Mouse (Mus musculus) megakaryocyte, embryonic 14.5 days (primary cell): ENCODE measurements around the gene Nodal. TPM values are rescaled to one million over a fixed set of nuclear protein-coding genes. Genes with fewer than 3 reads are reported as not detected.

Experiments used
- H3K27me3 ChIP-seq: replicated peaks from 2 replicates; pipeline ENCODE3; 2012; ENCODE audit warnings: inconsistent platforms
- H3K36me3 ChIP-seq: replicated peaks from 2 replicates; pipeline ENCODE3; 2012; ENCODE audit warnings: low read length, inconsistent platforms, mixed read lengths
- H3K4me1 ChIP-seq: 2 replicates; pipeline ENCODE4 v1.6.1; 2012; ENCODE audit warnings: inconsistent platforms
- H3K4me3 ChIP-seq: replicated peaks from 2 replicates; pipeline ENCODE3; 2012; ENCODE audit warnings: moderate library complexity, mild to moderate bottlenecking, inconsistent platforms
- H3K9me3 ChIP-seq: 2 replicates; pipeline ENCODE4 v1.6.1; 2012; ENCODE audit warnings: inconsistent platforms
- FLI1 ChIP-seq: IDR thresholded peaks from 2 replicates; pipeline ENCODE4 v1.6.1; 2012; ENCODE audit warnings: low read length, inconsistent platforms, mixed read lengths
- GATA1 ChIP-seq: IDR thresholded peaks from 3 replicates; pipeline ENCODE4 v1.6.1; 2012; ENCODE audit warnings: mixed read lengths, low read length, inconsistent platforms, borderline replicate concordance
- polyA plus RNA-seq: library from polyadenylated mRNA; stranded (reverse); fragments of >175 nt; gene quantifications from 2 replicates; pipeline ENCODE4 v1.2.3, GENCODE M21; 2012; ENCODE audit warnings: low replicate concordance; ENCODE audit not compliant: insufficient read depth

Gene Nodal
- polyA plus RNA-seq, 1 experiment, result not detected

DNA sequence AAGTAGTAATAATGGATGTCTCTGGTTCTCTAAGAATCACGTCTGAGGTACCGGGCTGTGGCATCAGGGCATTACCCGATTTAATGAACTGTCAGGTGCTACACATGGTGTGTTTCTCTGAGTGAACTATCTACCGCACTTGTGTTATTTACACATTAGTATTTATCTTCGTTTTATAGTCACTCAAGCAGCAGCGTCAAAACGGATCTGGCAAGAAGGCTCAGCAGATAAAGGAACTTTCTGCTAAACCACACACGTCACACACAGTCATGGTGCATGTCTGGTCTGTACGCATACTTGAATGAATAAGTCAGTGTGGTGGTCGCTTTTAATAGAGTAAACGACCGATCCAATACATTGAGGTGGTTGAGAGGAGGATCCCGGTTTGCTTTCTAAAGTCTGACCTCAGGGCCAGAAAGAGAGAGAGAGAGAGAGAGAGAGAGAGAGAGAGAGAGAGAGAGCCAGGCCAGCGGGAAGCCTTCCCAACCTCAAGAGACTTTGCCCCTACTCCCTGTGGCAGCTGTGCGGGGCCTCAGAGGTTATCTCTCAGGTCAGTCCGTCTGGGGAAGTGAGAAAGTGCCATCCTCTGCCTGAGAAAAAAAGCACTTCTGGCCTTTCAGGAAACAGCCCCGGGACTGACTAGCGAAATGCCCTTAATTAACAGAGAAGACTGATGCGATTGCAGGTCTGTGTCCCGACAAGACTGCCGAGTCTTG, 4.7 kb upstream of the Nodal start:
- Histone ChIP-seq H3K4me3 (peak overlapping the region; percentile 73), H3K4me1 (peaks cover 17% of the 10 kb centered on the region), H3K9me3 (peaks cover 6% of the 10 kb centered on the region; the same call in 1 of the 2 replicates), H3K36me3 (no peaks in the 10 kb centered on the region), H3K27me3 (peaks cover 48% of the 10 kb centered on the region)
- no peak for TF ChIP-seq GATA1
- TF ChIP-seq FLI1, result no peak

- H3K4me1 ChIP-seq, result peaks cover 39% of the 10 kb centered on the region
- peaks cover 9% of the 10 kb centered on the region; the same call in 1 of the 2 replicates for H3K9me3 ChIP-seq
- H3K36me3 ChIP-seq, result no peaks in the 10 kb centered on the region
- TF ChIP-seq GATA1 (no peak), FLI1 (no peak)
- H3K27me3 ChIP-seq, result peaks cover 58% of the 10 kb centered on the region
- H3K4me3 ChIP-seq, result no peak overlapping the region
These were observed 2.5 kb upstream of the Nodal start for GRCm38 (mm10) chr10:61415240-61415639.

GRCm38 (mm10) chr10:61415890-61416289, 1.9 kb upstream of the Nodal start:
- peaks cover 9% of the 10 kb centered on the region; the same call in 1 of the 2 replicates for H3K9me3 ChIP-seq
- H3K4me1 ChIP-seq, result peaks cover 43% of the 10 kb centered on the region
- H3K36me3 ChIP-seq, result no peaks in the 10 kb centered on the region
- no peak for TF ChIP-seq FLI1
- TF ChIP-seq GATA1, result no peak
- no peak overlapping the region for H3K4me3 ChIP-seq
- peaks cover 62% of the 10 kb centered on the region for H3K27me3 ChIP-seq

- H3K36me3 ChIP-seq, result no peaks in the 10 kb centered on the region
- H3K27me3 ChIP-seq, result peaks cover 60% of the 10 kb centered on the region
- TF ChIP-seq FLI1 (no peak), GATA1 (no peak)
- peaks cover 43% of the 10 kb centered on the region for H3K4me1 ChIP-seq
- peaks cover 9% of the 10 kb centered on the region; the same call in 1 of the 2 replicates for H3K9me3 ChIP-seq
- no peak overlapping the region for H3K4me3 ChIP-seq
These were observed 1.2 kb upstream of the Nodal start for GRCm38 (mm10) chr10:61416561-61416960.

GRCm38 (mm10) chr10:61417046-61417445, 726 bp upstream of the Nodal start:
- peaks cover 43% of the 10 kb centered on the region for H3K4me1 ChIP-seq
- no peaks in the 10 kb centered on the region for H3K36me3 ChIP-seq
- peaks cover 9% of the 10 kb centered on the region; the same call in 1 of the 2 replicates for H3K9me3 ChIP-seq
- no peak overlapping the region for H3K4me3 ChIP-seq
- peaks cover 57% of the 10 kb centered on the region for H3K27me3 ChIP-seq
- no peak for TF ChIP-seq FLI1
- no peak for TF ChIP-seq GATA1

DNA sequence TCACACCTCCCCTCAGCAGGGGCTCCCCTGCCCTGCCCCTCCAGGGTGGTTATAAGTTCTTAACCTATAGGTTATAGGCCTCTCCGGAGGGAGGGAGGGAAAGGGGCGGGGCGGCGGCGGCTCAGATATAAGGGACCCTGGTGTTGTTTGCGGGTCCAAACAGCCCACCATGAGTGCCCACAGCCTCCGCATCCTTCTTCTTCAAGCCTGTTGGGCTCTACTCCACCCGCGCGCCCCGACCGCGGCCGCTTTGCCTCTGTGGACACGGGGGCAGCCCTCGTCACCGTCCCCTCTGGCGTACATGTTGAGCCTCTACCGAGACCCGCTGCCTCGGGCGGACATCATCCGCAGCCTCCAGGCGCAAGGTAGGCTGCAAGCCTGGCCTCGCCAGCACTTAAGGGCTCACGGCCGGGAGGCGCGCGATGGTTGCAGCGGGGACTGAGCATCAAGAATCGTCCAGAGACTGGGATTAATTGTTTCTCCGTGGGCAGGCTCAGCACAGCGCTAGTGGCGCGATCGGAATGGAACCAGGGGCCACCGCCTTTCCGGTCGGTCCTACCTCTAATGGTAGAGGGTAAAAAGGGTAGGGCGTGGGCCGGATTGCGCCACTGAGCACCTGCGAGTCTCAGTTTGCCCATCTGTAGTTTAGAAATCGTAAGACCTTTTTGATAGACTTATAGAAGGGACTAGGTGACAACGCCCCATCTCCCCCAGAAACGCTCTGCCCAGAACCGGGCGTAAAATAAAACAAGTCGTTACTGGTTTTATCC, 544 bp downstream of the Nodal start:
- Histone ChIP-seq H3K27me3 (peaks cover 63% of the 10 kb centered on the region), H3K36me3 (no peaks in the 10 kb centered on the region), H3K4me1 (peaks cover 35% of the 10 kb centered on the region), H3K4me3 (peak overlapping the region; percentile 87), H3K9me3 (peaks cover 9% of the 10 kb centered on the region; the same call in 1 of the 2 replicates)
- no peak for TF ChIP-seq FLI1
- no peak for TF ChIP-seq GATA1

DNA sequence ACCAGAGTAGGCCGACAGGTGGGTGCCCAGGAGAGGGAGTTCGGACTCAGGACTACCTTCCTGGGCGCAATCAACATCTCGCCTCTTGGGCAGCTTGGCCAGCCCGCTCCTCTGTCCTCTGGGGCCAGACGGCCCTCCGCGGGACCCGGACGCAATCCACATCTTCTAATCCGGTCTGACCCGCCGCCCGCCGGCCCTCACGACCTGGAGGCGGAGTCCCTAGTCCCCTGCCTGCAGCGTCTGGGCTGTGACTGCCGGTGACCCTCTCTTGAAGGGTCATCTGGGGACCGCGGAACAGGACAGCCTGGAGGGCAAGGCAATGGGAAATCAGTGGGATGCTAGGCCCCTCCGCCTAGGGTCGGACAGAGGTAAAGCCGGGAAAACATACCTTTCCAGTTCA, 1.4 kb downstream of the Nodal start:
- peaks cover 66% of the 10 kb centered on the region for H3K27me3 ChIP-seq
- no peaks in the 10 kb centered on the region for H3K36me3 ChIP-seq
- H3K9me3 ChIP-seq, result peaks cover 9% of the 10 kb centered on the region; the same call in 1 of the 2 replicates
- no peak overlapping the region for H3K4me3 ChIP-seq
- H3K4me1 ChIP-seq, result peaks cover 31% of the 10 kb centered on the region
- TF ChIP-seq GATA1 (no peak), FLI1 (no peak)

- H3K27me3 ChIP-seq, result peaks cover 66% of the 10 kb centered on the region
- peaks cover 33% of the 10 kb centered on the region for H3K4me1 ChIP-seq
- peak overlapping the region; percentile 1 for H3K4me3 ChIP-seq
- peaks cover 4% of the 10 kb centered on the region; the same call in 1 of the 2 replicates for H3K9me3 ChIP-seq
- no peaks in the 10 kb centered on the region for H3K36me3 ChIP-seq
- TF ChIP-seq GATA1 (no peak), FLI1 (no peak)
These were observed 2.2 kb downstream of the Nodal start for GRCm38 (mm10) chr10:61420011-61420410.

DNA sequence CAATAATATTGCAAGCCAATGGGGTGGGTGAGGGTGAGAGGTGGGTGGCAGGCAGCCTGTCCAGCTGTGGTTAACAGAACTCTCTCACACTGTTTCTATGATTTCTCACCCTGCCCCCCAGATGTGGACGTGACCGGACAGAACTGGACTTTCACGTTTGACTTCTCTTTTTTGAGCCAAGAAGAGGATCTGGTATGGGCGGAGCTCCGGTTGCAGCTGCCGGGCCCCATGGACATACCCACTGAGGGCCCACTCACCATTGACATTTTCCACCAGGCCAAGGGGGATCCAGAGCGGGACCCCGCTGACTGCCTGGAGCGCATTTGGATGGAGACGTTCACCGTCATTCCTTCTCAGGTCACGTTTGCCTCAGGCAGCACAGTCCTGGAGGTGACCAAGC, 5.1 kb downstream of the Nodal start:
- Histone ChIP-seq H3K4me1 (peaks cover 39% of the 10 kb centered on the region), H3K4me3 (no peak overlapping the region), H3K9me3 (peaks cover 3% of the 10 kb centered on the region; the same call in 1 of the 2 replicates), H3K27me3 (peaks cover 43% of the 10 kb centered on the region), H3K36me3 (peaks cover 7% of the 10 kb centered on the region)
- TF ChIP-seq GATA1 (no peak), FLI1 (no peak)

DNA sequence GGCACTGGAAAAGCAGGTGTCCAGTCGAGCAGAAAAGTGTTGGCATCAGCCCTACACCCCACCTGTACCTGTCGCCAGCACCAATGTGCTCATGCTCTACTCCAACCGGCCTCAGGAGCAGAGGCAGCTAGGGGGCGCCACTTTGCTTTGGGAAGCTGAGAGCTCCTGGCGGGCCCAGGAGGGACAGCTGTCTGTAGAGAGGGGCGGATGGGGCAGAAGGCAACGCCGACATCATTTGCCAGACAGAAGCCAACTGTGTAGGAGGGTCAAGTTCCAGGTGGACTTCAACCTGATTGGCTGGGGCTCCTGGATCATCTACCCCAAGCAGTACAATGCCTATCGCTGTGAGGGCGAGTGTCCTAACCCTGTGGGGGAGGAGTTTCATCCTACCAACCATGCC, 5.5 kb downstream of the Nodal start:
- Histone ChIP-seq H3K36me3 (peaks cover 10% of the 10 kb centered on the region), H3K4me1 (peaks cover 35% of the 10 kb centered on the region), H3K27me3 (peaks cover 39% of the 10 kb centered on the region), H3K9me3 (peaks cover 2% of the 10 kb centered on the region; the same call in 1 of the 2 replicates), H3K4me3 (no peak overlapping the region)
- TF ChIP-seq FLI1 (no peak), GATA1 (no peak)
